Mouse (Mus musculus) hindbrain, embryonic 11.5 days (tissue): ENCODE results near the gene Mamdc4. TPM values are rescaled to one million over a fixed set of nuclear protein-coding genes. Genes with fewer than 3 reads are reported as not detected.

Experiments used
- ATAC-seq: fragments of 200-750 bp; cut with Nextera tagmentation; 2 replicates; pipeline ENCODE4 v1.8.0; 2017; ENCODE audit warnings: mild to moderate bottlenecking, moderate TSS enrichment, moderate library complexity; ENCODE audit not compliant: low FRiP score
- DNase-seq: peaks from one replicate; pipeline ENCODE4 v3.0.0-alpha.2; 2015; ENCODE audit warnings: low spot score
- H3K27ac ChIP-seq: fragments of 300-500 bp; sonication (generic); 2 replicates; pipeline ENCODE4 v1.5.1; 2014; ENCODE audit warnings: mild to moderate bottlenecking, low read depth, low read length
- H3K27me3 ChIP-seq: fragments of 300-500 bp; sonication (generic); 2 replicates; pipeline ENCODE4 v1.6.1; 2014; ENCODE audit warnings: mild to moderate bottlenecking, low read length, moderate library complexity, mixed read lengths; ENCODE audit not compliant: control insufficient read depth, insufficient read depth
- H3K36me3 ChIP-seq: fragments of 300-500 bp; sonication (generic); 2 replicates; pipeline ENCODE4 v1.6.1; 2014; ENCODE audit warnings: mild to moderate bottlenecking, low read length, moderate library complexity, mixed read lengths; ENCODE audit not compliant: control insufficient read depth, insufficient read depth
- H3K4me1 ChIP-seq: fragments of 300-500 bp; sonication (generic); replicated peaks from 2 replicates; pipeline ENCODE4 v1.6.1; 2014; ENCODE audit warnings: low read length, mixed read lengths; ENCODE audit not compliant: control insufficient read depth, insufficient read depth
- H3K4me2 ChIP-seq: fragments of 300-500 bp; sonication (generic); replicated peaks from 2 replicates; pipeline ENCODE4 v1.6.1; 2014; ENCODE audit warnings: mild to moderate bottlenecking, low read depth, low read length
- H3K4me3 ChIP-seq: fragments of 300-500 bp; sonication (generic); 2 replicates; pipeline ENCODE4 v1.5.1; 2014; ENCODE audit warnings: low read depth, low read length
- H3K9ac ChIP-seq: fragments of 300-500 bp; sonication (generic); 2 replicates; pipeline ENCODE4 v1.6.1; 2014; ENCODE audit warnings: low read depth, low read length
- H3K9me3 ChIP-seq: fragments of 300-500 bp; sonication (generic); 2 replicates; pipeline ENCODE4 v1.6.1; 2016; ENCODE audit warnings: low read length; ENCODE audit not compliant: control insufficient read depth
- WGBS: fragments of 180-500 bp; shearing (Covaris S2); extraction: QIAGEN DNeasy Blood & Tissue Kit; methylation state at CpG from one replicate; pipeline ENCODE4 v1.1.7; 2014; 5-methylcytosine and 5-hydroxymethylcytosine counted together
- polyA plus RNA-seq: library from polyadenylated mRNA; unstranded; fragments of >200 nt; fragmentation: Nextera tagmentation; extraction: Ambion mirVana; gene quantifications from 2 replicates; pipeline ENCODE4 v1.2.1, GENCODE M21; 2014

The Mamdc4 gene
- polyA plus RNA-seq, 1 experiment from 2014 or later: 4.2 TPM

DNA sequence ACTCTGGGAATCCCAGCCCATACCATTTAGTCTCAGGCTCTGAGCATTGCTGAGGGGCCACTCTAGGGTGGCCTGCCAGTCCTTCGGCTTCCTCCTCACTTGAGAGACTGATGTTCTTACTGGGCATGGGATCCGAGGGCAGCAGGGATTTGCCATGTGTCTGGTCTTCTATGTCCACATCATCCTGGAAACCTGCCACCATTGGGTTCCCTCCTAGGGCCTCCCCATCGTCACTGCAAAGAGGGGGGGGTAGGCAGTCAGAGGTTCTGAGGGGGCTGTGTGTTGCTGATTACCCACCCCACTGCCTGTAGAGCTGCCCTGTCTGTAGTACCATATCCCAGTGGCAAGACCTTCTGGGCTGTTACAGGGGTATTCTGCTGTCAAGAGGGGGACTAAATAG lies 11.0 kb upstream of the Mamdc4 start:
- WGBS: 93% methylated on average over 3 of the region's 3 CpGs
- DNase-seq (no peak), ATAC-seq (no peak)
- Histone ChIP-seq H3K9me3 (no peaks in the 10 kb centered on the region), H3K27ac (no peak overlapping the region), H3K4me1 (peaks cover 3% of the 10 kb centered on the region; the same call in 1 of the 2 replicates), H3K4me2 (no peak overlapping the region), H3K9ac (no peak overlapping the region), H3K36me3 (no peaks in the 10 kb centered on the region), H3K27me3 (peaks cover 6% of the 10 kb centered on the region), H3K4me3 (no peak overlapping the region)

- H3K36me3 ChIP-seq: no peaks in the 10 kb centered on the region
- H3K27ac ChIP-seq: no peak overlapping the region
- H3K4me2 ChIP-seq: no peak overlapping the region
- H3K9me3 ChIP-seq: no peaks in the 10 kb centered on the region
- peaks cover 13% of the 10 kb centered on the region for H3K27me3 ChIP-seq
- WGBS: 90% methylated on average over 4 of the region's 4 CpGs
- no peak for ATAC-seq
- peaks cover 3% of the 10 kb centered on the region; the same call in 1 of the 2 replicates for H3K4me1 ChIP-seq
- DNase-seq: no peak
- no peak overlapping the region for H3K9ac ChIP-seq
- H3K4me3 ChIP-seq: no peak overlapping the region
Measured at GRCm38 (mm10) chr2:25584856-25585255, 10.2 kb upstream of the Mamdc4 start.

DNA sequence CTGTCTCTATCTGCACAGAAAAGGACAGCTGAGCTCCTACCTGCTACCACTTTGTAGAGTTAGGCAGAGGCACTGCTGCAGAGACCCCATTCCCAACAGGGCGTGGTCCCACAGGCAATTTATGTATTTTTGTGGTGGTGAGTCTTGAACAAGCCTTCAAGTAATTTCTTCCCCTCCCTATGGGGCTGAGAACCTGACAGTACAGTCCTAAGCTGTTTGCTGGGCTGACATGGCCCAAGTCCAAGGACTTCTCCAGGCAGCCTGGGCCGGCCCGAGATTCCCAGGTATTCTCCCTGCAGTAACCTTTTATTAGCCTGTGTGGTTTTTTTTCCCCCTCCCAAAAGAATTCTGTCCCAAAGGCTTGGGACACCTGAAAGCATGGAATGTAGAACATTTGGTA lies 9.5 kb upstream of the Mamdc4 start:
- H3K27ac ChIP-seq: no peak overlapping the region
- ATAC-seq (no peak), DNase-seq (no peak)
- no peak overlapping the region for H3K9ac ChIP-seq
- no peak overlapping the region for H3K4me3 ChIP-seq
- H3K36me3 ChIP-seq: no peaks in the 10 kb centered on the region
- H3K27me3 ChIP-seq: peaks cover 20% of the 10 kb centered on the region
- no peak overlapping the region for H3K4me2 ChIP-seq
- no peaks in the 10 kb centered on the region for H3K9me3 ChIP-seq
- 98% methylated on average over 3 of the region's 3 CpGs for WGBS
- H3K4me1 ChIP-seq: peaks cover 3% of the 10 kb centered on the region

GRCm38 (mm10) chr2:25583571-25583970 lies 8.9 kb upstream of the Mamdc4 start:
- Histone ChIP-seq H3K9me3 (no peaks in the 10 kb centered on the region), H3K27me3 (peaks cover 26% of the 10 kb centered on the region), H3K4me3 (no peak overlapping the region), H3K9ac (no peak overlapping the region), H3K36me3 (no peaks in the 10 kb centered on the region), H3K4me1 (peaks cover 3% of the 10 kb centered on the region), H3K27ac (no peak overlapping the region), H3K4me2 (no peak overlapping the region)
- no peak for ATAC-seq
- DNase-seq: no peak
- 76% methylated on average over 4 of the region's 4 CpGs for WGBS

DNA sequence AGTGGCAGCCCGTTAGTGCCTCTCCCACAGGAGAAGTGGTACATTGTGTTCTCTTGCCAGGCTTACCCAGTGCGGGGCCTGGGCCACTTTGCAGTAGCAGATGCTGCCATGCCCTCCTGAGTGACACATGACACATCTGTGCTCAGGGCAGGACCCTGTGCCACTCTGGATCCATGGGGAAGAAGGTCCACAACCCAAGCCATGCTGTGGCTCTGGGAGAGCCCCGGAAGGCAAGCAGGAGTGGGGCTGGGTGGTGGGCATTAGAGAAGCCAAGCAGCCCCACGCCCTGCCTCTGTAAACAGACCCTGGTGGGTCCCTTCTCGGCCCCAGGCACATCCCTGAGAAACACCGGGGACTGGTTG lies 8.5 kb upstream of the Mamdc4 start:
- H3K27ac ChIP-seq: no peak overlapping the region
- DNase-seq (no peak), ATAC-seq (no peak)
- WGBS: 89% methylated on average over 6 of the region's 6 CpGs
- H3K9me3 ChIP-seq: no peaks in the 10 kb centered on the region
- H3K9ac ChIP-seq: no peak overlapping the region
- H3K36me3 ChIP-seq: no peaks in the 10 kb centered on the region
- peaks cover 6% of the 10 kb centered on the region for H3K4me1 ChIP-seq
- peaks cover 31% of the 10 kb centered on the region for H3K27me3 ChIP-seq
- no peak overlapping the region for H3K4me2 ChIP-seq
- H3K4me3 ChIP-seq: no peak overlapping the region

DNA sequence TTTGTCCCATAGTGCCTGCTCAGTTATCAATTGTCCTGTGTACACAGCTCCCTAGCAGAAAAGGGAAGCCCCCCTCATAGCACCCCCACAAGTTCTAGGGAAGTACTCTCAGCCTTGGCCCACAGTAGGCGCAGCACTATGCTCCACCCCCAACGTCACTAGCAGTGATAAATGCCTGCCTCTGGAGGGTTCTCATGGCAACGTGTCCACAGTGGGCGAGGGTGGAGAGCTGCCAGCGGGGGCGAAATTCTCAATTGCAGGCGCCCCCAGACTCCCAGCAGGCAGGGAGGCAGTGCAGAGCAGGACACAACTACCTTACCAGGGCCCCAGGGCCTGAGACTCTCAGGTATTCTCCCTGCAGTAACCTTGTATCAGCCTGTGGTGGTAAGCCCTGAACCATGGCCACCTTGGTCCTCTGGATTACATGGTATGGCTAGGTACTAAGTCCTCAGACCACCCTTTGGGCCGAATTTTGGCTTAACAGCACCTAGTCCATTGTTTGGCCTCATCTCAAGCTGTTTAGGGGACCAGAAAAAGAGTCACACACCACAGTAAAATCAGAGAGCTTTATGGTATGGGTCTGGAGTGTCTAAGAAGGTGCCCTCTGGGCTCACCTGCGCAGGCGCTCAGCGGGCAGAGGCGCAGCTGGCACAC lies 7.9 kb upstream of the Mamdc4 start:
- Histone ChIP-seq H3K27ac (no peak overlapping the region), H3K27me3 (peaks cover 36% of the 10 kb centered on the region), H3K4me1 (peaks cover 10% of the 10 kb centered on the region), H3K9me3 (no peaks in the 10 kb centered on the region), H3K4me2 (no peak overlapping the region), H3K4me3 (no peak overlapping the region), H3K36me3 (no peaks in the 10 kb centered on the region), H3K9ac (no peak overlapping the region)
- 59% methylated on average over 12 of the region's 12 CpGs for WGBS
- DNase-seq: no peak
- no peak for ATAC-seq

GRCm38 (mm10) chr2:25581901-25582301 lies 7.3 kb upstream of the Mamdc4 start:
- ATAC-seq (peak; percentile 9; the same call in 1 of the 2 replicates), DNase-seq (peak; percentile 12)
- H3K9me3 ChIP-seq: no peaks in the 10 kb centered on the region
- no peak overlapping the region for H3K27ac ChIP-seq
- no peaks in the 10 kb centered on the region for H3K36me3 ChIP-seq
- H3K9ac ChIP-seq: no peak overlapping the region
- peaks cover 15% of the 10 kb centered on the region for H3K4me1 ChIP-seq
- no peak overlapping the region; the same call in 1 of the 2 replicates for H3K4me3 ChIP-seq
- WGBS: 44% methylated on average over 6 of the region's 6 CpGs
- H3K27me3 ChIP-seq: peaks cover 43% of the 10 kb centered on the region
- no peak overlapping the region for H3K4me2 ChIP-seq

GRCm38 (mm10) chr2:25581294-25581864 lies 6.7 kb upstream of the Mamdc4 start, which contains the start of gene Ajm1:
TSS of gene Ajm1 (minus strand) at chr2:25581757.
- H3K27me3 ChIP-seq: peaks cover 48% of the 10 kb centered on the region

DNA sequence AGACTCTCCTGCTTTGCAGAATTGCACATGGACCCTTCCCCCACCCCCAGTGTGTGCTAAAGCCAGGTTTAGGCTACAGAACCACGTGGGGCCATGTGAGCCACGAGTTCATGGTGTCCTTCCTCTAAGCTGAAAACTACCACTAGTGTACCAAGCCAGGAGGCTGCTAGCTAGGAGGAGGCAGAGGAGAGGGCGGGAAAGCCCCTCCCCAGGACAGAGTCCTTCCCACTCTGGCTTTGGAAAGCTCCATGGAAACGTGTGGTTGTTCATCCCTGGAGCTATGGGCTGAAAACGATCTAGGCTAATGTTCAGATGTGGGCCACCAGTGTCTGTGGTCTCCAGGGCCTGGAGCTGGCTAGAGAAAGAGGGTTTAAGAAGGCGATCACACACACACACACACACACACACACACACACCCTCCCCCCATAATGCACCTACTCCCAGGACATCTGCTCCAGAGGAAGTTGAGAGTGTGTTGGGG lies 6.0 kb upstream of the Mamdc4 start:
- no peak overlapping the region for H3K4me2 ChIP-seq
- ATAC-seq: no peak
- no peaks in the 10 kb centered on the region for H3K36me3 ChIP-seq
- H3K4me1 ChIP-seq: peaks cover 16% of the 10 kb centered on the region
- no peaks in the 10 kb centered on the region for H3K9me3 ChIP-seq
- H3K4me3 ChIP-seq: no peak overlapping the region
- no peak overlapping the region for H3K9ac ChIP-seq
- WGBS: 48% methylated on average over 6 of the region's 6 CpGs
- no peak overlapping the region for H3K27ac ChIP-seq
- peak; percentile 10 for DNase-seq
- peaks cover 55% of the 10 kb centered on the region for H3K27me3 ChIP-seq

More at GRCm38 (mm10) chr2:25581294-25581864, 6.7 kb upstream of the Mamdc4 start, which contains the start of gene Ajm1:
- Histone ChIP-seq H3K9me3 (no peaks in the 10 kb centered on the region), H3K4me2 (peak within 1 kb of the TSS; percentile 33), H3K36me3 (no peaks in the 10 kb centered on the region), H3K4me3 (peak within 1 kb of the TSS; percentile 19), H3K9ac (0 out of 2 replicates have a peak within 1 kb of the TSS, but pooled peaks have one; percentile 3), H3K4me1 (peaks cover 15% of the 10 kb centered on the region), H3K27ac (no peak within 1 kb of the TSS)
- WGBS: 7% methylated on average over 19 of the region's 19 CpGs
- ATAC-seq (peak; percentile 58), DNase-seq (peak; percentile 83)
